23 mouse cellular contexts compared by ENCODE assay signal in the genomic region with DNA sequence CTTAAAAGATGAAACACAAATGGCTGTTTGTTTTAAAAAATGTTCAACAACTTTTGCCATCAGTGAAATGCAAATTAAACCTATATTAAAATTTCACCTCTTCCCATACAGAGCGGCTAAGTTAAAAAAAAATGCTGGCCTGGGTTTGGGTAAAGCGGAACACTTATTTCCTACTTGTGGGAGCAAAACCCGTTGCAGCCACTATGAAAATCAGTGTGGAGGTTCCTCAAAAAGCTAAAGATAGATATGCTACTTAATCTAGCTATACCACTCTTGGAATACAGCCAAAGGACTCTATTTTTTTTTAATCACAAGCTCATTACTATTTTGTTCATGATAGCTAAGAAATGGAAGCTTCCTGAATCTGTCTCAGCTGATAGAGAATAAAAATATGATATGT. TPM values are rescaled to one million over a fixed set of nuclear protein-coding genes. Genes with fewer than 3 reads are reported as not detected.
DNase-seq lines count a peak whose midpoint lies in the region; ATAC-seq and TF ChIP-seq lines count a peak whose summit lies in the region.
"Had no signal": no experiment of that assay in that cellular context is flagged by ENCODE, and none has a peak within 500 bp of the region (broad histone marks: within the 10 kb centered on the region; RNA-seq: fewer than 3 reads in every experiment).

No protein-coding gene starts in this region.

- WGBS in liver, adult 2 months: 87% methylated on average over 3 of the region's 3 CpGs

- H3K4me3 ChIP-seq in liver, adult 2 months (ENCODE audit: insufficient read depth, low read depth, low read length): no peak overlapping the region
- no peak overlapping the region for H3K4me3 ChIP-seq in layer of hippocampus, adult 2 months
- H3K4me3 ChIP-seq: embryonic facial prominence, embryonic 12.5 days; forebrain, embryonic 15.5 days; heart, embryonic 13.5 days; hindbrain, embryonic 12.5 days had no signal

- no peak for TF ChIP-seq CTCF in liver, adult 2 months (IDR thresholded peaks at IDR 0.05; ENCODE audit: low read depth, low read length)
- no peak for TF ChIP-seq CTCF in layer of hippocampus, adult 2 months (conservative IDR thresholded peaks at IDR 0.05)

- peak; percentile 5 for DNase-seq in liver, adult 2 months (ENCODE audit: extremely low read depth, low read depth, low spot score)
- DNase-seq in liver: no peak
- no peak for DNase-seq in ovary, postnatal 36 days (ENCODE audit: low spot score)
- no peak for DNase-seq in gastrocnemius, postnatal 36 days
- no peak for DNase-seq in layer of hippocampus, adult 2 months (ENCODE audit: low spot score in 2 of 2)
- DNase-seq: adrenal gland, postnatal 10 days; cerebellum, adult 11 months; cerebellum, adult 8-10 months; cerebellum, postnatal 14 days; heart, postnatal 36 days had no signal

- no peak for TF ChIP-seq POLR2A in liver, adult 2 months (IDR thresholded peaks at IDR 0.05; ENCODE audit: extremely low read depth, insufficient read depth, low read length)

- H3K9ac ChIP-seq in liver, adult 2 months (ENCODE audit: low read depth, low read length): no peak overlapping the region
- H3K9ac ChIP-seq: embryonic facial prominence, embryonic 12.5 days; forebrain, embryonic 15.5 days; heart, embryonic 13.5 days; hindbrain, embryonic 12.5 days had no signal

- H3K79me2 ChIP-seq in liver, adult 2 months (ENCODE audit: control insufficient read depth, insufficient read depth, low read length): no peaks in the 10 kb centered on the region

- no peaks in the 10 kb centered on the region for H3K36me3 ChIP-seq in liver, adult 2 months (ENCODE audit: control insufficient read depth, insufficient read depth, low read length)
- H3K36me3 ChIP-seq: embryonic facial prominence, embryonic 12.5 days; forebrain, embryonic 15.5 days; heart, embryonic 13.5 days; hindbrain, embryonic 12.5 days had no signal

- H3K27me3 ChIP-seq in liver, adult 2 months (ENCODE audit: control insufficient read depth, insufficient read depth, low read length): no peaks in the 10 kb centered on the region
- H3K27me3 ChIP-seq: CH12.LX; embryonic facial prominence, embryonic 12.5 days; forebrain, embryonic 15.5 days; heart, embryonic 13.5 days; hindbrain, embryonic 12.5 days had no signal

- peak; percentile 88 for ATAC-seq in common myeloid progenitor, adult 5-6 weeks (replicated peaks; ENCODE audit: low read depth, poor library complexity, severe bottlenecking)
- ATAC-seq in megakaryocyte, adult 5-6 weeks (ENCODE audit: poor library complexity, severe bottlenecking): peak; percentile 81
- ATAC-seq: forebrain, embryonic 15.5 days; hindbrain, embryonic 16.5 days had no signal

- intact Hi-C loops in gastrocnemius, postnatal 36 days (cut with DNase I): no loop called here

- no peak overlapping the region for H3K27ac ChIP-seq in liver, adult 2 months (replicated peaks; ENCODE audit: insufficient read depth, low read depth, low read length)
- H3K27ac ChIP-seq in layer of hippocampus, adult 2 months: no peak overlapping the region
- H3K27ac ChIP-seq: embryonic facial prominence, embryonic 12.5 days; forebrain, embryonic 15.5 days; heart, embryonic 13.5 days; hindbrain, embryonic 12.5 days had no signal

- no peaks in the 10 kb centered on the region for H3K4me1 ChIP-seq in liver, adult 2 months (ENCODE audit: control insufficient read depth, insufficient read depth, low read length)
- H3K4me1 ChIP-seq: embryonic facial prominence, embryonic 12.5 days; forebrain, embryonic 15.5 days; heart, embryonic 13.5 days; hindbrain, embryonic 12.5 days had no signal

RNA-seq across cellular contexts. Expression of a gene that starts 5.5 kb away (rescaled TPM):
- 1.2 and 1.8 TPM in 2 replicates for total RNA-seq in liver, adult 2 months (2014; rRNA removed)
- 0.32 and 0.67 TPM in 2 replicates for polyA plus RNA-seq in liver, adult 2 months (2012; rRNA removed)
- 0.58 and 1.1 TPM in 2 replicates for total RNA-seq in common myeloid progenitor, adult 5-6 weeks (2017)
- total RNA-seq in megakaryocyte, adult 5-6 weeks (2015): 17.7 and 18.4 TPM in 2 replicates
- 13.5 and 15.5 TPM in 2 replicates for total RNA-seq in megakaryocyte, adult 5-6 weeks (2017)
- under 1 TPM; 0.17 to 0.48 TPM for total RNA-seq in gastrocnemius, postnatal 36 days (2021)
- under 1 TPM; 0.23 to 0.66 TPM for total RNA-seq in layer of hippocampus, adult 2 months (2021)

RNA-seq across cellular contexts. Expression of a gene that starts 54.9 kb away (rescaled TPM):
- 0.65 and 0.87 TPM in 2 replicates for total RNA-seq in liver, adult 2 months (2014; rRNA removed)
- 0.05 and 0.07 TPM in 2 replicates for polyA plus RNA-seq in liver, adult 2 months (2012; rRNA removed)
- 2.0 and 4.3 TPM in 2 replicates for total RNA-seq in common myeloid progenitor, adult 5-6 weeks (2017)
- total RNA-seq in megakaryocyte, adult 5-6 weeks (2015): 5.6 and 5.7 TPM in 2 replicates
- 11.1 and 12.6 TPM in 2 replicates for total RNA-seq in megakaryocyte, adult 5-6 weeks (2017)
- under 1 TPM in 1 of 2 experiments, not detected in 1; 0.36 TPM for total RNA-seq in gastrocnemius, postnatal 36 days (2021)
- not detected for total RNA-seq in layer of hippocampus, adult 2 months (2021)
- total RNA-seq: gastrocnemius, adult 8-10 months had no signal
- polyA plus RNA-seq: brain, embryonic 14.5 days; cortical plate, adult 2 months; forebrain, embryonic 11.5 days; forebrain, embryonic 15.5 days; heart, embryonic 13.5 days; heart, postnatal 0 days; hindbrain, embryonic 12.5 days; hindbrain, embryonic 16.5 days had no signal
